Mouse (Mus musculus): ENCODE data around the gene Ubxn6. TPM values are rescaled to one million over a fixed set of nuclear protein-coding genes. Genes with fewer than 3 reads are reported as not detected.

Gene Ubxn6
- total and polyA plus RNA-seq, 3 experiments, result 28.2 to 42.2 TPM; not detected in 1

DNA sequence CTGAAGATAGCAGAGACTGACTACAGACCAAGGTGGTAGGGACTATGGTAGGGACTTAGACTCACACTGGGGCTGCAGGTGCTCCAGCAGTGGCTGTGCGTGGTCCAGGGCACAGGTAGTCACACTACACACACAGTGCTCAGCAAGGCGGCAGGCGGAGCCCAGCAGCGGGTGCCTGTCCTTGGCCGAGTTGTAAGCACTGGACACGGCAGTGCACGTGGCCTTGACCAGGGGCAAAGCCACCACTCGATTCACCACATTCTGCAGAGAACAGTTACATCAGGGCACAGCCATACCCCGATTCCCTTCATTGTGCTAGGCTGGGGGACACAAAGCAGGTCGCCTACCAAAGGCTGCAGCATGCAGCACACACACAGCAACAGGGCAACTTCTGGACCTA lies 41.4 kb upstream of the Ubxn6 start:
- Histone ChIP-seq H3K4me1 (ENCODE audit: control insufficient read depth in 1 of 2, insufficient read depth in 2 of 2, low read length in 2 of 2) (no peaks in the 10 kb centered on the region), H3K9me3 (replicated peaks; ENCODE audit: insufficient read depth, low read length) (no peaks in the 10 kb centered on the region), H3K4me3 (ENCODE audit: control insufficient read depth in 1 of 2, insufficient read depth in 1 of 2, low read depth in 2 of 2, low read length in 2 of 2) (no peak overlapping the region), H3K27ac (ENCODE audit: control insufficient read depth, low read depth, low read length) (no peak overlapping the region), H3K79me2 (ENCODE audit: control insufficient read depth, insufficient read depth, low read length, poor library complexity) (no peaks in the 10 kb centered on the region), H3K36me3 (ENCODE audit: control insufficient read depth in 1 of 2, insufficient read depth in 2 of 2, low read length in 2 of 2) (no peaks in the 10 kb centered on the region), H3K9ac (ENCODE audit: control insufficient read depth, low read depth, low read length, poor library complexity, severe bottlenecking) (no peak overlapping the region), H3K27me3 (ENCODE audit: control insufficient read depth in 1 of 2, insufficient read depth in 2 of 2, low read length in 2 of 2) (no peaks in the 10 kb centered on the region)
- DNase-seq (ENCODE audit: low read depth, low spot score), result no peak
- TF ChIP-seq USF2 (IDR thresholded peaks at IDR 0.05; ENCODE audit: borderline replicate concordance in 1 of 2, insufficient read depth in 1 of 2, low read depth in 1 of 2, low read length in 2 of 2) (no peak), ETS1 (IDR thresholded peaks at IDR 0.05; ENCODE audit: low read depth, low read length) (no peak), MYC (IDR thresholded peaks at IDR 0.05; ENCODE audit: low read depth, low read length) (no peak), SMC3 (IDR thresholded peaks at IDR 0.05; ENCODE audit: low read depth, low read length) (no peak), HCFC1 (IDR thresholded peaks at IDR 0.05; ENCODE audit: low read depth, low read length) (no peak), EP300 (IDR thresholded peaks at IDR 0.05; ENCODE audit: low read depth in 1 of 2, low read length in 2 of 2) (no peak), TAL1 (IDR thresholded peaks at IDR 0.05; ENCODE audit: low read length) (no peak), POLR2A (IDR thresholded peaks at IDR 0.05; ENCODE audit: control insufficient read depth in 1 of 2, insufficient read depth in 1 of 2, low read depth in 1 of 2, low read length in 2 of 2, poor library complexity in 1 of 2) (no peak), USF1 (IDR thresholded peaks at IDR 0.05; ENCODE audit: low read depth, low read length) (no peak)

DNA sequence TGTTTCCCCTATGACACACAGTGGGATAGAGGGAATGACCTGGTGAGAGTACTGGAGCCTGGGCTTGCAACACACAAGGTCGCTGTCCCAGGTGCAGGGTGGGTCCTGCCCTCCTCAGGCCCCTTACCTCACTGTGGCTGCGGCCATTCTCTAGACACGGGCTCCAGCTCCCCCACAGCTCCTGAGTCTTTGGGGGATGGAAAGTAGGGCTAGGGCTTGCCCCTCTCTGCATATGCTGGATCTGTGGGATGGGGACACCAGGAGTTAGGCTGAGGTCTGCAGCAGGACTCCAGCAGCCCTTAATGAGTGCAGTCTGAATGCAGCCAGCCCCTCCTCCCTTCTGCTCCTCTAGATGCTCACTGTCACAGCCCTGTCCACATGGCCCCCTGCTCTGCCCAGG lies 37.9 kb upstream of the Ubxn6 start:
- no peak for TF ChIP-seq CHD1 (IDR thresholded peaks at IDR 0.05; ENCODE audit: low read depth, low read length)
- TF ChIP-seq MAZ (IDR thresholded peaks at IDR 0.05; ENCODE audit: low read depth, low read length), result no peak
- no peak for TF ChIP-seq ELF1 (IDR thresholded peaks at IDR 0.05; ENCODE audit: low read depth, low read length)
- Histone ChIP-seq H3K27me3 (ENCODE audit: control insufficient read depth in 1 of 2, insufficient read depth in 2 of 2, low read length in 2 of 2) (no peaks in the 10 kb centered on the region), H3K9me3 (replicated peaks; ENCODE audit: insufficient read depth, low read length) (no peaks in the 10 kb centered on the region), H3K9ac (ENCODE audit: control insufficient read depth, low read depth, low read length, poor library complexity, severe bottlenecking) (no peak overlapping the region), H3K79me2 (ENCODE audit: control insufficient read depth, insufficient read depth, low read length, poor library complexity) (no peaks in the 10 kb centered on the region), H3K27ac (ENCODE audit: control insufficient read depth, low read depth, low read length) (no peak overlapping the region), H3K36me3 (ENCODE audit: control insufficient read depth in 1 of 2, insufficient read depth in 2 of 2, low read length in 2 of 2) (no peaks in the 10 kb centered on the region), H3K4me3 (ENCODE audit: control insufficient read depth in 1 of 2, insufficient read depth in 1 of 2, low read depth in 2 of 2, low read length in 2 of 2) (no peak overlapping the region), H3K4me1 (ENCODE audit: control insufficient read depth in 1 of 2, insufficient read depth in 2 of 2, low read length in 2 of 2) (no peaks in the 10 kb centered on the region)
- DNase-seq (ENCODE audit: low read depth, low spot score), result no peak

DNA sequence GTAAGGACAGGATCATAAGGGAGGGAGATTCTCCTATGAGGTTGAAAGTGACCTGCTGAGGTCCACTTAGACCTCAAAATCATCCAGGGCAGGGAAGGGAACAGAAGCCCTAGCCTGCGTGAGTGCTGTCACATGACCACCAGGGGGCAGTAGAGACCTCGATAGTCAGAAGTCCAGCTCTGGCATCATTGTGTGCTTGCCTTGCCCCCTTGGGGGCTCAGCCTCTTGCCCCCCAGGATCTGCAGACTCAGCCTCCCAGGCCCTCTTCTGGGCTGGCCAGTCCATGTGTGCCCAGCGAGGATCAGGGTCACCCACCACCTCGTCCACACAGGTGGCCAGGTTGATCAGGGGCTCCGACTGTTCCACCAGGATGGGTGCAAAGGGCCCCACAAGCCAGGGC lies 37.0 kb upstream of the Ubxn6 start:
- peak; percentile 84 for DNase-seq (ENCODE audit: low read depth, low spot score)
- Histone ChIP-seq H3K27ac (ENCODE audit: control insufficient read depth, low read depth, low read length) (no peak overlapping the region), H3K79me2 (ENCODE audit: control insufficient read depth, insufficient read depth, low read length, poor library complexity) (no peaks in the 10 kb centered on the region), H3K9ac (ENCODE audit: control insufficient read depth, low read depth, low read length, poor library complexity, severe bottlenecking) (no peak overlapping the region), H3K36me3 (ENCODE audit: control insufficient read depth in 1 of 2, insufficient read depth in 2 of 2, low read length in 2 of 2) (no peaks in the 10 kb centered on the region), H3K4me3 (ENCODE audit: control insufficient read depth in 1 of 2, insufficient read depth in 1 of 2, low read depth in 2 of 2, low read length in 2 of 2) (no peak overlapping the region), H3K27me3 (ENCODE audit: control insufficient read depth in 1 of 2, insufficient read depth in 2 of 2, low read length in 2 of 2) (no peaks in the 10 kb centered on the region), H3K9me3 (replicated peaks; ENCODE audit: insufficient read depth, low read length) (no peaks in the 10 kb centered on the region), H3K4me1 (ENCODE audit: control insufficient read depth in 1 of 2, insufficient read depth in 2 of 2, low read length in 2 of 2) (no peaks in the 10 kb centered on the region)
- no peak for TF ChIP-seq POLR2AphosphoS5 (IDR thresholded peaks at IDR 0.05; ENCODE audit: borderline replicate concordance, low read depth, low read length)
- peak; percentile 85 to 95 (median 94) for TF ChIP-seq CTCF (IDR thresholded peaks at IDR 0.05 in 2 of 3, conservative IDR thresholded peaks at IDR 0.05 in 1 of 3; ENCODE audit: control insufficient read depth in 1 of 3, insufficient read depth in 1 of 3, low read depth in 2 of 3, low read length in 3 of 3, poor library complexity in 1 of 3, severe bottlenecking in 1 of 3)
- no peak for TF ChIP-seq MXI1 (IDR thresholded peaks at IDR 0.05; ENCODE audit: low read depth, low read length)
- TF ChIP-seq ZC3H11A (IDR thresholded peaks at IDR 0.05; ENCODE audit: low read depth, low read length), result peak; percentile 60
- TF ChIP-seq MAFK (IDR thresholded peaks at IDR 0.05; ENCODE audit: borderline replicate concordance, low read depth, low read length), result no peak
- peak; percentile 72 for TF ChIP-seq RAD21 (IDR thresholded peaks at IDR 0.05; ENCODE audit: low read depth, low read length)
- TF ChIP-seq SMC3 (IDR thresholded peaks at IDR 0.05; ENCODE audit: low read depth, low read length), result peak; percentile 83
- no peak for TF ChIP-seq USF2 (IDR thresholded peaks at IDR 0.05; ENCODE audit: borderline replicate concordance in 1 of 2, insufficient read depth in 1 of 2, low read depth in 1 of 2, low read length in 2 of 2)
- TF ChIP-seq POLR2A (IDR thresholded peaks at IDR 0.05; ENCODE audit: control insufficient read depth in 1 of 2, insufficient read depth in 1 of 2, low read depth in 1 of 2, low read length in 2 of 2, poor library complexity in 1 of 2), result no peak
- TF ChIP-seq USF1 (IDR thresholded peaks at IDR 0.05; ENCODE audit: low read depth, low read length), result peak; percentile 70

Measured in MEL (cell line).